8 mouse cellular contexts compared by ENCODE assay signal in the genomic region with DNA sequence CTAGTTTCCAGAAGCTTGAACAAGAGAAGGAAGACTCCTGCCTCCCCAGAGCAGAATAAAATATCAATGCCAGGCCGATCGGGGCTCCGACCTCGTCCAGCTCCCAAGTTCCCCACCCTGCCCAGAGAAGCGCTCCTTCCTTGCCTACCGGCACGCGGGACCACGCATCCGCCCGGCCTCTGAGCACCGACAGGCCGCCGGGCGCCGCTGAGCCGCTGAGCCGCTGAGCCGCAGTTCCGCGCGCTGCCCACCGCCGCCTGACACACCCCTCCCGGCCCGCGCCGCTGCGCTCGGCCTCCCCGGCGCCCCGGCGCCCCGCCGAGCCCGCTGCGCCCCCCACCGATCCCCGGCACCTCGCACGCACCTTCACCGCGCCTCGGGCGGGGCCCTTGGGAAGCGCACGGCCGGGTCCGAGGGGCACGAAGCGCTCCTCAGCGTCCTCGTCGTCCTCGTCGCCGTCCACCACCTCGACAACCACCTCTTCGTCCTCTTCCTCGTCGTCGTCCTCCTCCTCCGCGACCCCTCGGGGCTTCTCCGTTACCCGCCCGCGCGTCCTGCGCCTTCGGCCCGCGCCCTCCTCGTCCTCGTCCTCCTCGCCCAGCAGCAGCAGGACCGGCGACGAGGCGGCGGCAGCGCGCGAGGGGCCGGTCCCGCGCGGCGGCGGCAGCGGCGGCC. TPM values are rescaled to one million over a fixed set of nuclear protein-coding genes. Genes with fewer than 3 reads are reported as not detected.
DNase-seq lines count a peak whose midpoint lies in the region; ATAC-seq lines count a peak whose summit lies in the region.

No protein-coding gene starts in this region.

- peak; percentile 35 for ATAC-seq in frontal cortex, adult (ENCODE audit: low TSS enrichment)
- peak; percentile 36 for ATAC-seq in hindbrain, embryonic 14.5 days (ENCODE audit: low FRiP score)
- ATAC-seq in megakaryocyte-erythroid progenitor cell, adult 5-6 weeks (replicated peaks; ENCODE audit: low FRiP score, low TSS enrichment, poor library complexity, severe bottlenecking): peak; percentile 8; the same call in 1 of the 2 replicates
- ATAC-seq in activated CD4-positive, CD25-positive, alpha-beta regulatory T cell, adult 4 months: no peak

- peak; percentile 46 for DNase-seq in Muller cell, postnatal 12 days (ENCODE audit: inconsistent ontology term)
- DNase-seq in cerebellum, adult 18-20 months: peak; percentile 52 to 67
- DNase-seq in hindbrain, embryonic 14.5 days (ENCODE audit: low spot score): peak; percentile 25
- peak; percentile 77 for DNase-seq in limb, embryonic 10.5 days (ENCODE audit: low spot score)
- peak; percentile 48 for DNase-seq in right cerebral cortex, postnatal 4 days

- peak overlapping the region; percentile 97 for H3K9ac ChIP-seq in hindbrain, embryonic 14.5 days

- peak overlapping the region; percentile 68 for H3K4me3 ChIP-seq in hindbrain, embryonic 14.5 days (replicated peaks; ENCODE audit: low read length)
- H3K4me3 ChIP-seq in limb, embryonic 10.5 days: peak overlapping the region; percentile 91

- H3K27ac ChIP-seq in hindbrain, embryonic 14.5 days: peak overlapping the region; percentile 96
- H3K27ac ChIP-seq in limb, embryonic 10.5 days: peak overlapping the region; percentile 96

- H3K4me1 ChIP-seq in hindbrain, embryonic 14.5 days (replicated peaks; ENCODE audit: control insufficient read depth, insufficient read depth, low read length): peaks cover 28% of the 10 kb centered on the region
- H3K4me1 ChIP-seq in limb, embryonic 10.5 days: peaks cover 65% of the 10 kb centered on the region

- WGBS in hindbrain, embryonic 14.5 days: under 1% methylated on average over 94 of the region's 94 CpGs
- WGBS in limb, embryonic 10.5 days: 4% methylated on average over 89 of the region's 94 CpGs

- no peaks in the 10 kb centered on the region for H3K36me3 ChIP-seq in hindbrain, embryonic 14.5 days (replicated peaks; ENCODE audit: control insufficient read depth, insufficient read depth)
- H3K36me3 ChIP-seq in limb, embryonic 10.5 days: no peaks in the 10 kb centered on the region

- no peaks in the 10 kb centered on the region for H3K27me3 ChIP-seq in hindbrain, embryonic 14.5 days (ENCODE audit: control insufficient read depth, insufficient read depth, low read length)
- H3K27me3 ChIP-seq in limb, embryonic 10.5 days (ENCODE audit: low read depth, poor library complexity, severe bottlenecking): no peaks in the 10 kb centered on the region; the same call in 1 of the 2 replicates

- H3K4me2 ChIP-seq in hindbrain, embryonic 14.5 days (replicated peaks): peak overlapping the region; percentile 84

- H3K9me3 ChIP-seq in hindbrain, embryonic 14.5 days (ENCODE audit: control insufficient read depth, low read length): no peaks in the 10 kb centered on the region
- no peaks in the 10 kb centered on the region for H3K9me3 ChIP-seq in limb, embryonic 10.5 days (replicated peaks)

RNA-seq across cellular contexts. Expression of a gene that starts 0.8 kb away (rescaled TPM):
- 14.7 and 15.7 TPM in 2 replicates for polyA plus RNA-seq in hindbrain, embryonic 14.5 days (2014; fragmentation: Nextera tagmentation; extraction: Ambion mirVana)
- polyA plus RNA-seq in limb, embryonic 10.5 days (2016; fragmentation: Nextera tagmentation; extraction: Ambion mirVana): 8.8 and 10.1 TPM in 2 replicates
- 12.5 and 18.9 TPM in 2 replicates for total RNA-seq in megakaryocyte-erythroid progenitor cell, adult 5-6 weeks (2014; fragmentation: Nextera tagmentation)
- 8.9 and 12.4 TPM in 2 replicates for total RNA-seq in megakaryocyte-erythroid progenitor cell, adult 5-6 weeks (2017)
- 1 to 10 TPM in 1 of 2 experiments, under 1 TPM in 1; 0.83 to 1.0 TPM for polyA plus RNA-seq in activated CD4-positive, CD25-positive, alpha-beta regulatory T cell, adult 4 months (2017; shearing (Covaris generic))

Comparison
In these comparisons a context has a peak if more than half of its experiments do, and no peak if none do; other contexts are left out.
1. DNase-seq: peak in every context shown above with its lines; median percentile 77 in limb, embryonic 10.5 days; 60 in cerebellum, adult 18-20 months; 48 in right cerebral cortex, postnatal 4 days; 46 in Muller cell, postnatal 12 days; 25 in hindbrain, embryonic 14.5 days.